Mouse (Mus musculus): Measurements from ENCODE around the gene Hist1h2bl. TPM values are rescaled to one million over a fixed set of nuclear protein-coding genes. Genes with fewer than 3 reads are reported as not detected.
"Not testable (repeated sequence)": the region's sequence is repeated elsewhere in the genome, so short reads cannot be mapped to it uniquely, and the experiment has no call there.

Hist1h2bl gene
- polyA plus RNA-seq (2012; rRNA removed): 0.91 TPM in 1 of 2 replicates, not detected in the other

DNA sequence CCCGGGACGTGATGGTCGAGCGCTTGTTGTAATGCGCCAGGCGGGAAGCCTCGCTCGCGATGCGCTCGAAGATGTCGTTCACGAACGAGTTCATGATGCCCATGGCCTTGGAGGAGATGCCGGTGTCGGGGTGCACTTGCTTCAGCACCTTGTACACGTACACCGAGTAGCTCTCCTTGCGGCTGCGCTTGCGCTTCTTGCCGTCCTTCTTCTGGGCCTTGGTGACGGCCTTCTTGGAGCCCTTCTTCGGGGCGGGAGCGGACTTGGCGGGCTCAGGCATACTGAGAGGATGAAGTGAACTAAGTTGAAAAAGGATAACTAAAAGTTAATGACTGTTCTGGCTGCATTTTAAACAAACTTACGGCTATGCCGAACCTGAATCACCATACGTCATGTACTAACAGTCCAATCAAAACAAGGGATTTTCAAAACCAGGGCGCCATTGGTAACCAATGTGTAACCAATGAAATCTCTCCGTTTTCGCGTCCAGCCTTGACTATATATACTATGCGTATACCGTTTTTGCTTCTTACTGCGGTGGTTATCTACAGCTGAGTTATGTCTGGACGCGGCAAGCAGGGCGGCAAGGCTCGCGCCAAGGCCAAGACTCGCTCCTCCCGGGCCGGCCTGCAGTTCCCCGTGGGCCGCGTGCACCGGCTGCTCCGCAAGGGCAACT is at the start of gene Hist1h2bl, which contains the start of gene Hist1h2ai:
TSS of gene Hist1h2bl (minus strand) at position 280 of the 676 bp plus-strand sequence.
TSS of gene Hist1h2ai (plus strand) at position 559 of the 676 bp plus-strand sequence.
- DNase-seq (ENCODE audit: low spot score): peak; percentile 52

- DNase-seq (ENCODE audit: low spot score): no peak
Measured at GRCm38 (mm10) chr13:21755707-21756106, 39.8 kb upstream of the Hist1h2bl start.

DNA sequence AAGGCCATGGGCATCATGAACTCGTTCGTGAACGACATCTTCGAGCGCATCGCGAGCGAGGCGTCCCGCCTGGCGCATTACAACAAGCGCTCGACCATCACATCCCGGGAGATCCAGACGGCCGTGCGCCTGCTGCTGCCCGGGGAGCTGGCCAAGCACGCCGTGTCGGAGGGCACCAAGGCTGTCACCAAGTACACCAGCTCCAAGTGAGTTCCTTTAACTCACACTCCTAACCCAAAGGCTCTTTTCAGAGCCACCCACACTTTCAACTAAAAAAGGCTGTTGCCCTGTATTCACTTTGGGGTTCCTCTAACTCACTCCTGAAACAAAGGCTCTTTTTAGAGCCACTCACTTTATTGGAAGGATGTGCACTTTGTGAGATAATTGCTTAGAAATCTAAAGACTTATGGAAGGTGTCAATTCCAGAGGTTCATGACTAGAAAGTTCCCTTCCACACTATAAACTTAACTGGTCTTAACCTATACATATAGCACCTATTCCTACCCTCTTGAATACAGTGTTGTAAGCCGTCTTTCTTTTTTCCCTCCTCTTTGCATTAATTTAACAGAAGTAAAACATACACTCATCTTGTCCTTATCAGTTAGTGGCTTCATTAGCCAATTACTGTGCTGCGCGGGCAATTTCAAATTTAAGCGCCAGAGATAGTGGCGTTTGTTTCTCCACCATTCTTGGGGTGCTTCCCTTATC is 38.5 kb upstream of the Hist1h2bl start:
- not testable (repeated sequence) for DNase-seq (ENCODE audit: low spot score)

- DNase-seq (ENCODE audit: low spot score): peak; percentile 34
Measured at GRCm38 (mm10) chr13:21753524-21754285, 37.8 kb upstream of the Hist1h2bl start, which contains the start of the genes Hist1h2ak and Hist1h2bn. Gene Hist1h2ak (minus strand): TSS chr13:21753827. Gene Hist1h2bn (plus strand): TSS chr13:21754123.

- no peak for DNase-seq (ENCODE audit: low spot score)
Measured at GRCm38 (mm10) chr13:21753051-21753523, 37.1 kb upstream of the Hist1h2bl start.

DNA sequence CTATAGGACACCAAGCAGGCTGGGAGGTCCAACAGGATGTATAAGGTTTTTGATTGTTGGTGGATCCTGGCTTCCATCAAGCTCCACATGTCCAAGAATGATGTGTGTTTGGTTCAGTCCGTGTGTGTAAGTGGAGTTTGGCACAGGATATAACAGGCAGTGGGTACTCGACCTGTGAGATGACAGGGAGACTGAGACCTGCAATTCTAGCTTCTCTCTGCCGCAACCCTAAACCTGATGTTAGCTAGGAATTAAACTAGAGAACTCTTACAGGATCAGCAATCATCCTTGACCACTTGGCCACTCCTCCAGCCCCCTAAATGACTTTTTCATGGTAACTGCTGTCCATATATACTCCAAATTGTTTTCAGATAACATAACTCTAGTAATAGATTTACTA is 36.4 kb upstream of the Hist1h2bl start:
- no peak for DNase-seq (ENCODE audit: low spot score)

- DNase-seq (ENCODE audit: low spot score): no peak
Measured at GRCm38 (mm10) chr13:21751827-21752226, 35.9 kb upstream of the Hist1h2bl start.

- no peak for DNase-seq (ENCODE audit: low spot score)
Measured at GRCm38 (mm10) chr13:21751417-21751816, 35.5 kb upstream of the Hist1h2bl start.

GRCm38 (mm10) chr13:21750159-21751017 is 34.4 kb upstream of the Hist1h2bl start, which contains the start of gene Hist1h4k:
Gene Hist1h4k (minus strand): TSS chr13:21750505.
- peak; percentile 73 for DNase-seq (ENCODE audit: low spot score)

- DNase-seq (ENCODE audit: low spot score): no peak
Measured at GRCm38 (mm10) chr13:21749387-21750158, 33.6 kb upstream of the Hist1h2bl start.

GRCm38 (mm10) chr13:21745006-21745405 is 29.1 kb upstream of the Hist1h2bl start:
- no peak for DNase-seq (ENCODE audit: low spot score)

- DNase-seq (ENCODE audit: low spot score): peak; percentile 46
Measured at GRCm38 (mm10) chr13:21734906-21735767, 19.2 kb upstream of the Hist1h2bl start, which contains the start of gene Hist1h4j. Gene Hist1h4j (plus strand): TSS chr13:21735064.

- DNase-seq (ENCODE audit: low spot score): no peak
Measured at GRCm38 (mm10) chr13:21734010-21734905, 18.3 kb upstream of the Hist1h2bl start.

GRCm38 (mm10) chr13:21733466-21733865 is 17.5 kb upstream of the Hist1h2bl start:
- DNase-seq (ENCODE audit: low spot score): no peak

- no peak for DNase-seq (ENCODE audit: low spot score)
Measured at GRCm38 (mm10) chr13:21729544-21729943, 13.6 kb upstream of the Hist1h2bl start.

GRCm38 (mm10) chr13:21727948-21728572 is 12.1 kb upstream of the Hist1h2bl start:
- DNase-seq (ENCODE audit: low spot score): no peak
